Mouse (Mus musculus) cortical plate, adult 2 months (tissue): ENCODE measurements at regions not wholly inside any gene's neighbourhood (a gene's known extent, or its start where the extent isn't known, plus 50 kb on each side); places are given as distances from the start of the nearest gene placed in this dataset.

Experiments used
- H3K27ac ChIP-seq: fragments of 200-500 bp; 2 replicates; pipeline ENCODE4 v1.5.1; 2012; ENCODE audit warnings: low read length, control low read depth, inconsistent platforms; ENCODE audit not compliant: insufficient read depth
- H3K4me1 ChIP-seq: fragments of 200-500 bp; 2 replicates; pipeline ENCODE4 v1.6.1; 2011; ENCODE audit warnings: low read length; ENCODE audit not compliant: control insufficient read depth, insufficient read depth
- H3K4me3 ChIP-seq: fragments of 200-500 bp; 2 replicates; pipeline ENCODE4 v1.5.1; 2011; ENCODE audit warnings: mild to moderate bottlenecking, low read length, control low read depth; ENCODE audit not compliant: insufficient read depth
- CTCF ChIP-seq: fragments of 200-500 bp; IDR thresholded peaks from 2 replicates; pipeline ENCODE4 v1.5.1; 2011; ENCODE audit warnings: mild to moderate bottlenecking, control low read depth, low read length; ENCODE audit not compliant: insufficient read depth; ENCODE audit errors: extremely low read depth
- POLR2A ChIP-seq: fragments of 200-500 bp; IDR thresholded peaks from 2 replicates; pipeline ENCODE4 v1.6.1; 2011; ENCODE audit warnings: mild to moderate bottlenecking, low read length, control low read depth; ENCODE audit not compliant: insufficient read depth; ENCODE audit errors: extremely low read depth

GRCm38 (mm10) chr17:4133678-4134077 is 437.6 kb upstream of the Nox3 start:
- no peak for TF ChIP-seq CTCF
- TF ChIP-seq POLR2A, result no peak
- H3K27ac ChIP-seq, result no peak overlapping the region
- no peaks in the 10 kb centered on the region for H3K4me1 ChIP-seq
- no peak overlapping the region for H3K4me3 ChIP-seq

GRCm38 (mm10) chr17:4163502-4163901 is 467.4 kb upstream of the Nox3 start:
- Histone ChIP-seq H3K4me3 (no peak overlapping the region), H3K27ac (no peak overlapping the region), H3K4me1 (no peaks in the 10 kb centered on the region)
- TF ChIP-seq POLR2A, result no peak
- no peak for TF ChIP-seq CTCF

GRCm38 (mm10) chr17:4173951-4174361 is 477.9 kb upstream of the Nox3 start:
- H3K4me3 ChIP-seq, result no peak overlapping the region
- H3K4me1 ChIP-seq, result no peaks in the 10 kb centered on the region
- no peak for TF ChIP-seq CTCF
- no peak overlapping the region for H3K27ac ChIP-seq

- Histone ChIP-seq H3K4me1 (no peaks in the 10 kb centered on the region), H3K27ac (no peak overlapping the region), H3K4me3 (no peak overlapping the region)
- no peak for TF ChIP-seq POLR2A
- TF ChIP-seq CTCF, result no peak
Observed at GRCm38 (mm10) chr17:4175006-4175405, 478.9 kb upstream of the Nox3 start.

- no peak overlapping the region for H3K27ac ChIP-seq
- no peak for TF ChIP-seq CTCF
- no peak for TF ChIP-seq POLR2A
- no peak overlapping the region for H3K4me3 ChIP-seq
- H3K4me1 ChIP-seq, result no peaks in the 10 kb centered on the region
Observed at GRCm38 (mm10) chr17:4176524-4176923, 480.5 kb upstream of the Nox3 start.

GRCm38 (mm10) chr17:4177485-4178150 is 481.6 kb upstream of the Nox3 start:
- H3K4me3 ChIP-seq, result no peak overlapping the region
- no peak for TF ChIP-seq CTCF
- TF ChIP-seq POLR2A, result no peak
- no peak overlapping the region for H3K27ac ChIP-seq
- no peaks in the 10 kb centered on the region for H3K4me1 ChIP-seq

DNA sequence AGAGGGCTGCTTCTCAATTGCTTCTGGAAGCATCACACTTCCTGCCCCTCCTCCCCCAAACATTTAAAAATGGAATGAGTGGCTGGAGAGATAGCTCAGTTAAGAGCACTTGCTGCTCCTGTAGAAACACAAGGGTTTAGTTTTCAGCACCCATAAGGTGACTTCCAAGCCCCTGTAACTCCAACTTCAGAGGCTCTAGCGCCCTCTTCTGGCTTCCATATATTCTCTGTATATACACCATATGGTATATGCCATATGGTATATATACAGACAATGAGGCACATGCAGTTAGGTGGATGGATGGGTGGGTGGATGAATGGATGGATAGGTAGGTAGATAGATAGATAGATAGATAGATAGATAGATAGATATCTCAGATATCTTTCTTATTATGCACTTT is 483.2 kb upstream of the Nox3 start:
- no peaks in the 10 kb centered on the region for H3K4me1 ChIP-seq
- no peak for TF ChIP-seq CTCF
- TF ChIP-seq POLR2A, result no peak

GRCm38 (mm10) chr17:4182106-4182505 is 486.0 kb upstream of the Nox3 start:
- no peak overlapping the region for H3K4me3 ChIP-seq
- H3K27ac ChIP-seq, result no peak overlapping the region
- no peak for TF ChIP-seq POLR2A
- TF ChIP-seq CTCF, result no peak
- no peaks in the 10 kb centered on the region for H3K4me1 ChIP-seq

More for the DNA sequence above, 483.2 kb upstream of the Nox3 start:
- H3K4me3 ChIP-seq, result no peak overlapping the region
- no peak overlapping the region for H3K27ac ChIP-seq

GRCm38 (mm10) chr17:4186802-4187201 is 490.7 kb upstream of the Nox3 start:
- Histone ChIP-seq H3K4me3 (no peak overlapping the region), H3K27ac (no peak overlapping the region)
- no peak for TF ChIP-seq CTCF

DNA sequence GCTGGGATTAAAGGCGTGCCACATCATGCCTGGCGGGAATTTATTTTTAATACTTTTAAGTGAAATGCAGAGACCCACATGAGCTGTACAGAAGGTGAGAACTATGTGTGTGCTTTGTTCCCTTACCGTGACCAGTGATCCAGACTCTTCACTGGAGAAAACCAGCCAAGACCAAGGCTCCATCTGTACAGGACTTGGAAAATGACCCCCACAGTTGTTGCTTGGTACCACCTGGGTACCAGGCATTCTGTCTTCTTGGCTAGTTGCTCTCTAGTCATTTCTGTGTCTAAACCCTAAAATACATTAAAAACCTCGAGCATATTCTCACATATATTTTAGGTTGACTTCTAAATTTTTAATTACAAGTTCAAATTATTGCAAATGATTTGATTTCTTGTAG is 491.5 kb upstream of the Nox3 start:
- Histone ChIP-seq H3K4me1 (no peaks in the 10 kb centered on the region), H3K27ac (no peak overlapping the region), H3K4me3 (no peak overlapping the region)
- no peak for TF ChIP-seq POLR2A
- TF ChIP-seq CTCF, result no peak

More at GRCm38 (mm10) chr17:4186802-4187201, 490.7 kb upstream of the Nox3 start:
- no peaks in the 10 kb centered on the region for H3K4me1 ChIP-seq
